27 mouse cellular contexts compared by ENCODE assay signal in the genomic region with DNA sequence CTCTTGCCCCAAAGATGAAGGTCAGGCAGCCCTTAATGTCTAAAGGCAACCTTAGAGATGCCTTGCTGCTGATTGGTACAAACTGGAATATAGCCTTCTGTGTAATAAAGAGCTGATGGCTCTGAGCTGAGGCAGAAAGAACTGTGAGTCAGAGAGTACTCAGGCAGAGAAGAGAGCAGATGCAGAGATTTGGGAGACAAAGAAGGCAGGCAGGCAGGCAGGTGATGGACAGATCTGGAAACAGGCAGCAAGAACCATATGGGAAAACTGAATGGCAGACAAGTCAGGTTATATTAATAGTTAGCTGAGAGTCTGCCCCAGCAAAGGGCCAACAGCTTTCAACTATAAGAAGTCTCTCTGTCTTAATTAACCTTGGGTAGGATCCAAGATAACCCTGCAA.
"Had no signal": no experiment of that assay in that cellular context is flagged by ENCODE, and none has a peak within 500 bp of the region (broad histone marks: within the 10 kb centered on the region; RNA-seq: fewer than 3 reads in every experiment).

No protein-coding gene starts in this region.

- H3K9me3 ChIP-seq: heart, embryonic 13.5 days; heart, embryonic 15.5 days; hindbrain, embryonic 13.5 days; hindbrain, embryonic 15.5 days; kidney, embryonic 15.5 days; limb, embryonic 13.5 days; limb, embryonic 15.5 days; liver, embryonic 12.5 days had no signal

- H3K27ac ChIP-seq: heart, adult 2 months; heart, embryonic 13.5 days; heart, embryonic 15.5 days; hindbrain, embryonic 13.5 days; hindbrain, embryonic 15.5 days; hindbrain, postnatal 0 days; kidney, embryonic 15.5 days; kidney, postnatal 0 days; limb, embryonic 13.5 days; limb, embryonic 15.5 days; liver, embryonic 12.5 days; liver, embryonic 14.5 days had no signal

- H3K9ac ChIP-seq: heart, embryonic 13.5 days; heart, embryonic 15.5 days; hindbrain, embryonic 13.5 days; hindbrain, embryonic 15.5 days; kidney, embryonic 15.5 days; limb, embryonic 13.5 days; limb, embryonic 15.5 days; liver, embryonic 12.5 days; liver, embryonic 14.5 days had no signal

- H3K4me3 ChIP-seq: heart, adult 2 months; heart, embryonic 13.5 days; heart, embryonic 15.5 days; hindbrain, embryonic 13.5 days; hindbrain, embryonic 15.5 days; kidney, embryonic 15.5 days; limb, embryonic 13.5 days; limb, embryonic 15.5 days; liver, embryonic 12.5 days had no signal

- H3K4me1 ChIP-seq: heart, embryonic 13.5 days; heart, embryonic 15.5 days; hindbrain, embryonic 13.5 days; hindbrain, embryonic 15.5 days; kidney, embryonic 15.5 days; limb, embryonic 13.5 days; limb, embryonic 15.5 days; liver, embryonic 12.5 days had no signal

- H3K36me3 ChIP-seq: heart, embryonic 13.5 days; heart, embryonic 15.5 days; hindbrain, embryonic 13.5 days; hindbrain, embryonic 15.5 days; kidney, embryonic 15.5 days; limb, embryonic 13.5 days; limb, embryonic 15.5 days; liver, embryonic 12.5 days had no signal

- H3K27me3 ChIP-seq: heart, embryonic 13.5 days; heart, embryonic 15.5 days; hindbrain, embryonic 13.5 days; hindbrain, embryonic 15.5 days; kidney, embryonic 15.5 days; limb, embryonic 13.5 days; limb, embryonic 15.5 days; liver, embryonic 12.5 days had no signal

- ATAC-seq: hindbrain, postnatal 0 days; intestine, embryonic 16.5 days; liver, embryonic 12.5 days had no signal

- DNase-seq: gastrocnemius, postnatal 14 days; gastrocnemius, postnatal 36 days; heart, adult 11 months; heart, adult 2 months; heart, postnatal 14 days; heart, postnatal 36 days; kidney, adult 11 months; kidney, adult 2 months; kidney, adult 9 months; kidney, postnatal 14 days; kidney, postnatal 36 days; layer of hippocampus, adult 9-11 months; layer of hippocampus, postnatal 36 days; left cerebral cortex, postnatal 4 days had no signal

- H3K4me2 ChIP-seq: heart, embryonic 11.5 days; heart, embryonic 13.5 days; heart, embryonic 15.5 days; hindbrain, embryonic 13.5 days; hindbrain, embryonic 15.5 days; kidney, embryonic 15.5 days; limb, embryonic 13.5 days; limb, embryonic 15.5 days; liver, embryonic 12.5 days had no signal
